Mouse (Mus musculus) lung, embryonic 14.5 days (tissue): ENCODE measurements around the gene Hnf1b. TPM values are rescaled to one million over a fixed set of nuclear protein-coding genes. Genes with fewer than 3 reads are reported as not detected.

Experiments used
- ATAC-seq: fragments of 200-750 bp; cut with Nextera tagmentation; 2 replicates; pipeline ENCODE4 v1.8.0; 2017; ENCODE audit warnings: mild to moderate bottlenecking, moderate TSS enrichment, moderate library complexity; ENCODE audit not compliant: insufficient read depth
- DNase-seq: peaks from one replicate; pipeline ENCODE4 v3.0.0-alpha.2; 2015
- H3K27ac ChIP-seq: fragments of 300-500 bp; sonication (generic); 2 replicates; pipeline ENCODE4 v1.5.1; 2014; ENCODE audit warnings: low read depth, mild to moderate bottlenecking, moderate library complexity
- H3K27me3 ChIP-seq: fragments of 300-500 bp; sonication (generic); 2 replicates; pipeline ENCODE4 v1.6.1; 2014; ENCODE audit warnings: low read length, control low read depth; ENCODE audit not compliant: insufficient read depth
- H3K36me3 ChIP-seq: fragments of 300-500 bp; sonication (generic); 2 replicates; pipeline ENCODE4 v1.6.1; 2014; ENCODE audit warnings: control low read depth; ENCODE audit not compliant: insufficient read depth
- H3K4me1 ChIP-seq: fragments of 300-500 bp; sonication (generic); 2 replicates; pipeline ENCODE4 v1.6.1; 2014; ENCODE audit warnings: antibody characterized with exemption, control low read depth; ENCODE audit not compliant: insufficient read depth
- H3K4me2 ChIP-seq: fragments of 300-500 bp; sonication (generic); 2 replicates; pipeline ENCODE4 v1.6.1; 2014; ENCODE audit warnings: mild to moderate bottlenecking
- H3K4me3 ChIP-seq: fragments of 300-500 bp; sonication (generic); 2 replicates; pipeline ENCODE4 v1.5.1; 2014; ENCODE audit warnings: low read depth, low read length
- H3K9ac ChIP-seq: fragments of 300-500 bp; sonication (generic); 2 replicates; pipeline ENCODE4 v1.6.1; 2014
- H3K9me3 ChIP-seq: fragments of 300-500 bp; sonication (generic); 2 replicates; pipeline ENCODE4 v1.6.1; 2016; ENCODE audit warnings: low read depth, low read length, control low read depth
- CTCF ChIP-seq: IDR thresholded peaks from 2 replicates; pipeline ENCODE4 v1.5.1; 2016; ENCODE audit warnings: antibody characterized with exemption, low read depth
- WGBS: fragments of 180-500 bp; shearing (Covaris S2); extraction: QIAGEN DNeasy Blood & Tissue Kit; methylation state at CpG from one replicate; pipeline ENCODE4 v1.1.7; 2014; 5-methylcytosine and 5-hydroxymethylcytosine counted together
- polyA plus RNA-seq: library from polyadenylated mRNA; unstranded; fragments of >200 nt; fragmentation: Nextera tagmentation; extraction: Ambion mirVana; gene quantifications from 2 replicates; pipeline ENCODE4 v1.2.1, GENCODE M21; 2014

Hnf1b gene
- polyA plus RNA-seq, 1 experiment from 2014 or later, result 11.4 TPM

DNA sequence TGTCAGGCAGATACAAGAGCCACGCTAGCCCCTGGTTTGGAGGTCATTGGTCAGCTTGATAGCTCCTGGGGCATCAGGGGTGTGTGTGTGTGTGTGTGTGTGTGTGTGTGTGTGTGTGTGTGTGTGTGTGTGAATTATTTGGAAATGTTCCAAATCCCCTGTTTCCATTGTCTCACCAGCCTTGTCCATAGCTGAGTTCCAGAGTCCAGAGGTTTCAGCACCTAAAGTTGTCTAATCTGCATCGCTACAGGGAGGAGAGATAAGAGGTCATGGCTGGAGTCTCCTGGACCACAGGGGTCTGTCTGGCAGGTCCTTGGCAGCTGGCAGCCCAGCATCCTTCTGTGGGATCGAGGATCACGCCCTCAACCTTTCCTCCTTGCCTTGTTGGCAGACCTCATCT lies 64.6 kb downstream of the Hnf1b start:
- 73% methylated on average over 4 of the region's 4 CpGs for WGBS
- Histone ChIP-seq H3K27ac (no peak overlapping the region), H3K4me3 (no peak overlapping the region), H3K27me3 (no peaks in the 10 kb centered on the region), H3K9ac (no peak overlapping the region), H3K9me3 (no peaks in the 10 kb centered on the region), H3K4me1 (no peaks in the 10 kb centered on the region), H3K4me2 (no peak overlapping the region), H3K36me3 (no peaks in the 10 kb centered on the region)
- ATAC-seq, result no peak
- TF ChIP-seq CTCF, result no peak
- DNase-seq, result no peak

- DNase-seq, result no peak
- no peak for TF ChIP-seq CTCF
These were observed 72.7 kb downstream of the Hnf1b start for GRCm38 (mm10) chr11:83922600-83922999.

GRCm38 (mm10) chr11:83927097-83927496 lies 77.2 kb downstream of the Hnf1b start:
- no peak overlapping the region for H3K27ac ChIP-seq
- H3K4me1 ChIP-seq, result no peaks in the 10 kb centered on the region
- peak; percentile 32 for DNase-seq
- H3K27me3 ChIP-seq, result no peaks in the 10 kb centered on the region
- no peaks in the 10 kb centered on the region for H3K9me3 ChIP-seq
- H3K4me2 ChIP-seq, result no peak overlapping the region
- no peak overlapping the region for H3K4me3 ChIP-seq
- 65% methylated on average over 3 of the region's 3 CpGs for WGBS
- no peak overlapping the region for H3K9ac ChIP-seq
- H3K36me3 ChIP-seq, result no peaks in the 10 kb centered on the region
- ATAC-seq, result no peak
- peak; percentile 66 for TF ChIP-seq CTCF

More at GRCm38 (mm10) chr11:83922600-83922999, 72.7 kb downstream of the Hnf1b start:
- Histone ChIP-seq H3K4me1 (no peaks in the 10 kb centered on the region), H3K9ac (no peak overlapping the region), H3K4me2 (no peak overlapping the region), H3K9me3 (no peaks in the 10 kb centered on the region), H3K27me3 (no peaks in the 10 kb centered on the region), H3K27ac (no peak overlapping the region), H3K4me3 (no peak overlapping the region), H3K36me3 (no peaks in the 10 kb centered on the region)
- ATAC-seq, result no peak
- 45% methylated on average over 2 of the region's 2 CpGs for WGBS

- Histone ChIP-seq H3K4me2 (no peak overlapping the region), H3K9ac (no peak overlapping the region), H3K27ac (no peak overlapping the region), H3K9me3 (no peaks in the 10 kb centered on the region), H3K4me1 (no peaks in the 10 kb centered on the region), H3K4me3 (no peak overlapping the region), H3K36me3 (no peaks in the 10 kb centered on the region), H3K27me3 (no peaks in the 10 kb centered on the region)
- no peak for DNase-seq
- TF ChIP-seq CTCF, result no peak
- WGBS, result 67% methylated on average over 10 of the region's 10 CpGs
- ATAC-seq, result no peak
These were observed 82.7 kb downstream of the Hnf1b start for GRCm38 (mm10) chr11:83932506-83933106.

GRCm38 (mm10) chr11:83933376-83933775 lies 83.5 kb downstream of the Hnf1b start:
- Histone ChIP-seq H3K27ac (no peak overlapping the region), H3K4me1 (no peaks in the 10 kb centered on the region), H3K36me3 (no peaks in the 10 kb centered on the region), H3K9me3 (no peaks in the 10 kb centered on the region), H3K4me3 (no peak overlapping the region), H3K9ac (no peak overlapping the region), H3K27me3 (no peaks in the 10 kb centered on the region), H3K4me2 (no peak overlapping the region)
- DNase-seq, result no peak
- WGBS, result 86% methylated on average over 4 of the region's 4 CpGs
- no peak for ATAC-seq
- no peak for TF ChIP-seq CTCF

DNA sequence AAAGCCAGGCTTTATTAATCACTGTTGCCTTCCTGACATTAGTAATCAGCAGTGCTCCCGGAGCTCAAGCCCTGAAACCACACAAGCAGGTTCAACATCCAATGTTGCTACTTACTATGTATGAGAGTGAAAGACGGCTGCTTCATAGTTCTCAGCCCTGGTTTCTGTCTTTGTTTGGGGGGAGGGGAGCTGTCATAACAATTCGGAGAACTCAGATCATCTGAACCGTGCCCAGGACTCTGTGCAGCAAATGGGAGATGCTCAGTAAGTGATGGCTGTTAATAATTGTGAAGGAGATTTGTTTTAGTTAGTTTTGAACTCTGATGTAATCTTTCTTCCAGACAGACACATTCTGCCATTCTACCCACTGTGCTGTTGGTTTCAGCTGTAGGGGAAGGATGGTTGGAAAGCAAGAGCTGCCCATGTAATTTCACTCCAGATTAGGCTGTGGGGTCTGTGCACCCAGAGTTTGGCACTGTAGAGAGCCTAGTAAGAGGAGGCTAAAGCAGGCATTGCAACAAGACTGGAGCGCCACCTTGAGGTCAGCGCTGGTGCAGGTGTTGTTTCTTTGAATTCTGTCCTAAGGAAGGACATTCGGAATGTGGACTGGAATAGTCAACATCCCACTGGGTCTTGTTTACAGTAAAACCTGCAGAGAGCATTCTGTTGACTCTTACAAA lies 86.3 kb downstream of the Hnf1b start:
- Histone ChIP-seq H3K9me3 (no peaks in the 10 kb centered on the region), H3K36me3 (no peaks in the 10 kb centered on the region), H3K4me3 (no peak overlapping the region), H3K4me1 (no peaks in the 10 kb centered on the region), H3K27ac (no peak overlapping the region), H3K9ac (no peak overlapping the region), H3K27me3 (no peaks in the 10 kb centered on the region), H3K4me2 (no peak overlapping the region)
- TF ChIP-seq CTCF, result peak; percentile 95
- WGBS, result 12% methylated on average over 7 of the region's 7 CpGs
- DNase-seq (peak; percentile 92), ATAC-seq (peak; percentile 21; the same call in 1 of the 2 replicates)

DNA sequence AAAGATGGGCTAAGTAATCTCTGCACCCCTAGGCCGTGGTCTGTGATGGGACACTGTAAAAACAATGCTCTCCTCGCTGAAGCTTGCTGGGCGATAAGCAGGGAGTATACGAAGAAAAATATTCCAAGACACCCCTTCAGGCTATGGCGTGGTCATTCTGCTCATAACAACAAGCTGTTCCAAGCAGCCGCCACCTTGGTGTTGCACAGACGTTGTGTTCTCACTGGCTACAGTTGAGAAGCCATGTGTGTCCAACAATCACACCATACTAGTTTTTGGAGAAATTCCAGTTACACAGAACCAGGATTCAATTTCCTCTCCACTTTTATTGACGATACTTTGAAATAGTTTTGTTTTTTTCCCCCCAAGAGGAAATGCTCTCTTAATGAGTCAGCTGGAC lies 88.7 kb downstream of the Hnf1b start:
- 76% methylated on average over 8 of the region's 8 CpGs for WGBS
- Histone ChIP-seq H3K4me1 (no peaks in the 10 kb centered on the region), H3K4me3 (no peak overlapping the region), H3K9ac (no peak overlapping the region), H3K4me2 (no peak overlapping the region), H3K36me3 (peaks cover 4% of the 10 kb centered on the region; the same call in 1 of the 2 replicates), H3K27me3 (no peaks in the 10 kb centered on the region), H3K9me3 (no peaks in the 10 kb centered on the region), H3K27ac (no peak overlapping the region)
- DNase-seq (no peak), ATAC-seq (no peak)
- TF ChIP-seq CTCF, result no peak
